Mouse (Mus musculus): ENCODE measurements around the gene Rab3c.

Rab3c gene

DNA sequence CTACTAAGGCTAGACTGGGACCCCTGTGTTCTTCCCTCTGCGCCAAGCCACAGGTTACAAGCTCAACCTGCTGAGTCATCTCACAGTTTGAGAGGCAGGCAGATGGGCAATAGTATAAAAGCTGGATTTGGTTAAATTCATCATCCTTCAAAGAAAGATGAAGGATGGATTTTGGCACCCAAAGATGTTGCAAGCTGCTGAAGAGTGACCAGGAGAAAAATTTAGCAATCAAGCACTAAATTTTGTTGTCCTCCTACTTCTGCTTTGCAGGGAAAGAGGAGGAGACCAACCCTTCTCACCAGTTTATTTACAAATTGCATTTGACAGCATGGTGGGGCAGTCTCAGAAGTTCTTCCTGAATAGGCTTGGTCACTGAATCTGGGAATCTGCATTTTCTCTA, 90.8 kb downstream of the Rab3c start:
- DNase-seq (ENCODE audit: low spot score), result no peak

DNA sequence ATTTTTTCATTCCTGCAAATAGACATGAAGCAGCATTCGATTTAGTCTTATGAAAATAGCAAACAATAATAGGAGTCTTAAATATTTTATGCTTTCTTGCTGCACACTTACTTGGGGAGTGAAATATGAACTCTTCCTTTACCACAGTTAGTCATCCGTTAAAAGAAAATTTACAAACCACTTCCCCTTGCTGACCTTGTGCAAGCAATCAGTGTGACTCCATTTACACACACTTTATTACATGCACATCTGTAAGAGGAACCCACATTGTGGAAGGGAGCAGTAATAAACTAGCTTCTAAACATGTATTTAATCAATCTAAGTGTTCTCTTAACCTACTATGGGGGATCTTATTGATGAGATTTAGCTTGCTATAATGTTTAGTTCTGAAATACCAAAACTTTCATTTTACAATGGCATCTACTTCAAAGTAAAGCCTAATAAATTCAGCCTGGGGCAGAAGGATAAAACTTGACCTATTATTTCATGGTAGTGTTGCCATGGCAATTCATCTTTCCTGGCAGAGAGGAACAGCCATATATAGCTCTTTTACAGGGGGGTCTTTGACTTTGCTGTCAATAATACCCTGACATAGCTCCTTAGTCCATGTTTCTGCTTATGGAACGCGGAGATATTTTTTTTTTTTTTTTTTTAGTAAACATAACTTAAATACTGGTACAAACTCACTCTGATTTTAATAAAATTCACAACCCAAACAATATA, 95.7 kb downstream of the Rab3c start:
- DNase-seq (ENCODE audit: low spot score), result peak; percentile 4

DNA sequence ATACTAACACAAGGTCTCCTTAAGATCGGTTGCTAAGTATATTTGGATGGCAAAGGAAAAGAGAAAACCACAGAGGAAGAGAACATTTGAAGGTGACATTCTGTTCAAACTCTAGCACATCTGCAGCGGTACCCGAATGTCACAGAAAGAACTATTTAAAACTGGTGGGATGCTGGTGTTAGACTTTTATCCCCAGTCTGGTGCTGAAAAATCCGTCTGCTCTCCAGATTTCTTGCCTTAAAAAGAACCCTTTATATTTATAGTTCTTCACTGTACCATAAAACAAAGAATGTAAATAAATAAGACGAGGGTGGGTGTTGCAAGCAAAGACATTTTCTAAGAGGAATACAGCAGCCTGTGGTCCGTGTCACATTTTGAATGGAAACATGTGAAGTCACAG, 105.1 kb downstream of the Rab3c start:
- DNase-seq (ENCODE audit: low spot score), result no peak

DNA sequence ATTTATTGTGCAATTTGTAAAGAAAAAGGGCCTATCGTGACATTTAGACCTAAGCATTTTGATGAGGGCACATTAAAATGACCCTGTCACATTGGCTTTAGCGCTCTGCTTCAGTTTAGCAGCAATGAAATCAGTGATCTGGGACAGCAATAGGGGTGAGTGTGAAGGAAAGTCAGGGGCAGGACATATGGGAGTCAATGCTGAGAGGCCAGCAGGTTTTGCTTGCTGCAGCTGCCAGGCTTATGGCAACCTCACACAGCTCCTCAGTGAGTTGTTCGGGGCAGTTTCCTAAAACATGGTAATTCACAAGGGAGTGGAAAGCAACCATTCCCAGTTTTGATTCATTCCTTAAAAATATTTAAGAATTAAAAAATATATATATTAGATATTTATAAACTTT, 111.1 kb downstream of the Rab3c start:
- DNase-seq (ENCODE audit: low spot score), result no peak

DNA sequence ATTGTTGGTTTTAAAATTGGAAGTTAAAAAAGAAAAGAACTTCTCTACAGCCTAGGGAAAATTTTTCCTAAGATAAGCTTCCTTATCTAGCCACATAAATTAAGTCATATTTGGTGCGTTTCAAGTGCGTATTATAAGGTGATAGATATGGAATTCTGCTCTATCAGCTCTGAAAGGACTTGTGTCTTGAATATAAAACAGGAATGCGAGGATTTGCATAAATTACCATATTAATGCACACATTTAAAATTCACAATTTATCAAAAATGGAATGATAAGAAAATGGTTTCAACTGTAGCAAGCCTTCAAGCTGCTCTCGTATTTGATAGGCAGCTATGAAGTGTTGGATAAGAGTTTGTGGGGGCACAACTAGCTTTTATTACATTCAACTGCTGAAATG, 111.6 kb downstream of the Rab3c start:
- no peak for DNase-seq (ENCODE audit: low spot score)

DNA sequence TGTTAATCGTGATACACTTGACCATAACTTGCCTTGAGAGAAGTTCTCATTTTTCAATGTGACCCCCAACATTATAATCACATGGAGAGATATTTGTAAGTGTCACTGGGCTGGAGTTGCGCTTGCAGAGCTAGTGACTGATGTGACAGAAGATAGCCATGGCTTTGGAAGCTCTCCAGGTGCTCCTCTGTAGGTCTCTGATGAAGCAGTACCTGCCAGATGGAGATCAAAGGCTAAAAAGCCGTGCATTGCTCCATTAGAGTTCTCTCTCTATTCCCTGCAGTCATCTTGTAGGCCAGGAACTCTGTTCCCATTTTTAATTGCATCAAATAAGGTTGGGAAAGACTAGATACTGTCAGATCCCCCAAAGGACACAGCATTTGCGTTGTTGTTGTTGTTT, 112.2 kb downstream of the Rab3c start:
- DNase-seq (ENCODE audit: low spot score), result no peak

DNA sequence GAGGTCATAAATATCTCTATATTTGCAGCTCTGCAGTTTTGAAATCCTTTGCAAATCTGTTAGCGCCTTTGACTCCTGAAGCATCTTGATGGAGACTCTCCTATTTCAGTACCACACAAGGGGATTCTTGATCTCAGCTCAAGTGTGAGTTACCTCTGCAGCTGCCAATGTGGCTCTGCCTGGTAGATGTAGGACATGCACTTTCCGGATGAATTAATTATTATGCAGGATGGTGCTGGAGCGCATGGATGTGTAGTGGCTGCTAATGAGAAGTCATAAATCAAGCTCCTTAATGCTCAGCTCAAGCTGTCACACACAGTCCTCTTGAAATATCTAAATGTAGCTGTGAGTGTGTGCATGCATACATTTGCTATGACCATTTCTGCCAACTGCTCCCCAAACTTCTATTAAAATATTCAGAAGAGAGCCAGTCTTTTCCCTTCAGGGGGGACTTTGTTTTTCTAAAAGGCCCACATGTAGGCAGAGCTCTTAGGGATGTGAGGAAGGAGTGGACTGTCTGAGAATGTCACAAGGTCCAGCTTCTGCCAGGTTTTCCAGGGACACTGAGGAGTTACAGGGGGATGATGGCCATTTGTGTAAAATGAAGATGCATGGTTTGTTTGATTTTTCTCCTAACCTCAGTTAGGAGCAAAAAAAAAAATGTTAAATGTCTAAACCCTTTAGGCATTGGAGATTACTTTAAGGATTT, 114.0 kb downstream of the Rab3c start:
- no peak for DNase-seq (ENCODE audit: low spot score)

DNA sequence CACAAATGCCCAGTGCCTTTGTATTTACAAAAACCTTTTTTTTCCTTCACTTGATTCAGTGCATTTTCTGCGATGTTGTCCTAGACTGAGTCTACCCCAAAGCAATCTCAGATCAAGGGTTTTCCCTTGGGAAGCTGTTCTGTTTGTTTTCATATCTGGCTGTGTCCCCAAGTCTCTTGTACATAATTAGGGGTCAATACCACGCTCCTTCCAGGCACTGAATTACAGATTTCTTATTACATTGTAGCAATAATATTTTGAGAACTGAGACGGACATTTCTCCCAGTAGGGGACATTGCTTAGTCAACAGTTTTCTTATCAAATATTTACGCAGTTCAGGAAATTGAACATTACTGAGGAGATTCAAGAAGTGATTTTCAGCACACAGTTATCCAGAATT, 120.8 kb downstream of the Rab3c start:
- DNase-seq (ENCODE audit: low spot score), result no peak

DNA sequence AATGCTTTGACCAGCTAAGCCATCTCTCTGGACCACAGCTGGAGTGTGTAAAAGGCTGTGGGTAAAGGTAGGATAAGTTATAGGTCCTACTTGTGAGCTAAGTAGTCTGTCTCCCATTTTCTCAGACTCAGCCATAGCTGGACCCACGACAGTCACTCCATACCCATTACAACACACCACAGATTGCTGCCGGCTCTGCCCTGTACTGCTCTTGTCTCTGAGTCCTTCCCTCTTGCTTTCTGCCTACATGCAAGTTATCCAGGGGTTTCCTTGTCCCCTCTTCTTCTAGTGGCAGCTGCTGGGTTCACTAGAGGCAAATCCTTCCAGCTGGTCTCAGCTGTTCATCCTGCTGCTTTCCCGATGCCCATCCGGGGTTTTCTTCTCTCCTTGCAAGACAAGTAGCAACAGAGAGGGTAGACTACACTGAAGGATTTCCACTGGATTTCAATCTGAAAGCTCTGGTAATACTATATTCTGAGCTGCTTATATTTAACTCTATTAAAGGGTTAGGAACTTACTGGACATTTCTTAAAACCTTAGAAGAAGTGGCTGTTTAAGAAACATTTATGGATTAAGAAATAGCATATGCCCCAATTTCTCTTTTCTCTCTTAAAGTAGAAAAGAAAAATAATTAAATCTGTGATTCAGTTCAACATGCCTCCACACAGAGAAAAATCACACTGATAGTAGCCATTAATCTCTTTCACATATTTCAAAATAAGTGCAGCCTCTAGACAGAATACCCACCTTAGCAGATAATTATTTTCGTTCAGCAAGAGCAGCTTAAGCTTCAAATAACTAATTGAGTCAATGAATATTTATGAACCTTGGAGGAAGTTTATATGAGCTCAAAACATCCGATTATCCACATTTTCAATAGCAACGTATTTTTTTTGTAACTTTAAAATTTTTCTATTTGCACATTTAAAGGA, 121.9 kb downstream of the Rab3c start:
- no peak for DNase-seq (ENCODE audit: low spot score)

DNA sequence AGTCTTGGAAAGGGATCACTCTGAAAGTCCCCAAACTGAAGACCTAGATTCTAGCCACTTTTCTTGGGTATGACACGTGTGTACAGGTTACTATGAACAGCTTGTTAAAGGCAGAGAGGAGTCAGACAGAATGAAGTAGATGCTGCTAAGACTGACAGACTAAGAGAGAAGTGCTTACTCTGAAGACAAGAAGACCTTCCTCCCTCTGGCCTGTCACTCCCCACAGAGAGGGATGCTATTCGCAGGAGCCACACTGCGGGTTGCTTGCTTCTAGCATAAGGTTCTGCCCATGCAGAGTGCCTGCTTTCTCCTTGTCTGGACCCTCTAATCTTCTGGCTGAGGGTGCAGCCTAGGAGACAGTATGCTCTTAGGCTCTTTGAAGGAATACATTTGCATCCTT, 135.3 kb downstream of the Rab3c start:
- no peak for DNase-seq (ENCODE audit: low spot score)

DNA sequence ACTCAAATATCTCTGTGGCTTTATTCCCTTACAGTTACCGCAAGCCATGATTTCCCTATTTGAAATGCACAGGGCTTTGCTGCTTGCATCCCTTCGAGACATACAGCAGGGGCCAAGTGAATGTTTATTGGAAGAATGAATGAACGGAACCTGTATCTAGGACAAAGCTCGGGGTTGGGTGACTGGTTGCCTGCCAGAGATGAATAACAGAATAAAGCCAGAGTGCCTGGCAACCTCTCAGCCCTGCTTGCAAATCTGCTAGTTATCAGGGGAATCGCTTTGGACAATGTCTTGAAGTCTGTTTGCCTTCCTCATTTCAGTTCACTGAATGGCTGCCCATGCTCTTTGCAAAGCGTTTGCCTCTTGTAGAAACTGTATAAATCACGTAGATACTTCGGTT, 135.8 kb downstream of the Rab3c start:
- no peak for DNase-seq (ENCODE audit: low spot score)

DNA sequence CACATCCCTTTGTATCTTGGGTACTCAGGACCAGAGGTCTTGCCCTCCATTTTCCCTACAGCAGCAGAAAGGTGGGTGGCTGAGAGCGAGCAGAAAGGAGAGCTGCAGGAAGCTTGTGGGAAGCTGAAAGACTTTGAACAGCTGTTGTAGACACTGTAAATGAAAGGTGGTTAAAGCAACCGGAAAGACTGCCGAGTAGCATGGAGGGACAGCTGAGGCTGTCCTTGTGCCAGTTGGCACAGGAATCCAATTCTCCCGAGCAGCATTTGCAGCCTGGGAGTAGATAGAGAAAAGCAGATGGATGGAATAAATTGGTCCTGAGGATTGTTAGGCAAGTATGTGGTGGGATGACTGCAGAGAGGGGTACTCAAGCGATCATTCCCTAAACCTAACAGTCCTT, 141.5 kb downstream of the Rab3c start:
- DNase-seq (ENCODE audit: low spot score), result no peak

DNA sequence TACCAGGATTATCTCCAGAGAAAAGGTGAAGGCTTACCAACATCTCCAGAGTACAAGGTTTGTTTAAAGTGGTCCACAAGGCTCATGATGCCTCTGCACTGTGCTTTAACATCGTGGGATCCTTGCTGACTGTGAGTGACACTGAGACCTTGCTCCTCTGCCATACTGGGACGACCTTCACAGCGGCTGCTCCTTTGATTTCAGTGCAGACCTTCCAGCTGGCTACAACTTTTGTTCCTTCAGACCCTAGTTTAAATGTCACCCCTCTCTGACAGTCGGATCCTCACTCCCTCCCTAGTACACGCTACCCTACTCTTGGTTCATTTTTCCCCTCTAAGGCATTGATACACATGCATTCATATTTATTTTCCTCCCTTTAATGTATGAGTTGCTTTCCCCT, 142.2 kb downstream of the Rab3c start:
- DNase-seq (ENCODE audit: low spot score), result no peak

DNA sequence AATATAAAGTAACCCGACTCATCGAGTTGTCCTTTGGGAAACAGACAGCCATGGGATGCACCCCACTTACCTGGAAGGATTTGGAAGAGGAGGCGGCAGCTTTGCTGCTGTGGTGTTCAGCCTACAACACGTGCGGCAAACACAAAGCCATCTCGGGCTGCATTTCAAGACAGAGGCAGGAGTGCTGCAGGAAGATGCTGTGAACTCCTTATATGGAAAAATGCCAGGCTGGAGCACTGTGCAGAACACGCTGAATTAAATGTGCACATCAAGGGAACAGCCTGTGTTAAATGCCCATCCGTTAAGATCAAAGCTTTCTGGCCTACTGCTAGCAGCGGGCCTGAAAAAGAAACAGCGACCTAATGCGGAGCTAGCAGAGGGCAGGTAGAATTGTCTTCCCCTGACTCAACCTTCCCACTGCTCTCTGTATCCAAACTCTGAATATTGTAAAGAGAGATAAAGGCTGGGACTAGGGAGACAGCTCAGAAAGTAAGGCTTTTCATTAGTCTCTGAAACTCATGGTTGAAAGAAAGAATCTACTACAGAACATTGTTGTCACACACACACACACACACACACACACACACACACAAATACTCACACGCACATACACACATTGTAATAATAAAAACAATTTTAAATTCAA, 153.1 kb downstream of the Rab3c start:
- DNase-seq (ENCODE audit: low spot score), result no peak

DNA sequence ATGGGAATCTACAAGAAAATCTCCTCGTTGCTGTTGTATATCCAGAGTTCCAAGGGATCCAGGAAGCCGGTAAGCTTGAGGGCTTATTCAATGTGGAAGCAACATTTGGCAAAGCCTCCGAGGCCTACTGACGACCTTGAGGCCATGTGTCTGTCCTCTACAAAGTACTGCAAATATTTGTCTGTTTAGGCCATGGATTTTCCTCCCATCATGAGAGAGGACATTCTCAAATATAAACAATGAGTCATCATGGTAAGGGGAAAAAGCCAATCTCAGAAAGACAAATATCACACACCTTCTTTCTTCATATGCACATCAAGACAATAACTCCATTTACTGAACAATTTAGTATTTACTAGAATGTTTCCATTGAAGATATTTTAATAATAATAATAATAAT, 158.0 kb downstream of the Rab3c start:
- DNase-seq (ENCODE audit: low spot score), result no peak

DNA sequence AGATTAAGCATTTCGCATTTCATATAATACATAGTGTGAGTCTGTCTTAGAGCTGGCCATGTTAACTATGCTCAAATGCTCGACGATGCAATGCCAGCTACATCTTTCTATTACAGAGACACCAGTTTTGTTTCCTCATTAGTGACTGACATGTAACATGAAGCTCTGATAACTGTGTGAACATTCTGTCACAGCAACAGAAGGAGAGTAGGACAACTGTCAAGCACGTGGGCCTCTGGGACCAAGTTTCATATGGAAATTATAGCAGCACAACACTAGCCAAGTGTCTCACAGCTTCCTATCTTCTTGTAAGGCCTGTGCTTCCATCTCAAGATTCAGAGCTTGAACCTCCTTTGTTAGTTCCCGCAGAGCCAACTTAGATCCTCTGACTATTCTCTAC, 163.9 kb downstream of the Rab3c start:
- no peak for DNase-seq (ENCODE audit: low spot score)

DNA sequence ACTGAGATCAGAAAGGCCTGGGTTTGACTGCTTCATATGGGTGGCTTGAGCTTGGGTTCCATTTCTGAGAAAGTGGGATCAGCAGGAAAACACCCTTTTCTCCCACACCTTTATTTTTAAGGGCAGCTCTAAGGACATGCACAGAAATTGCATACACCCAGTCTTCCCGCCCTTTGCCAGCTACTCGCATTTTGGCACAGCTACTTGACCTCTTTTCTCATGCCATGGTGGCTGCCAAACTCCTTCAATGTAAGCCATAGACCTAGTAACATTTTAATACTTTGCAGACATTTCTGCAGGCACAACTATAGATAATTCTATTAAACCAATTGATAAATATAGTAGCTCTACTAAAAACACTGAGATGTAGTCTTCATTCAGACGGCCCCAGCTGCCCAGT, 164.5 kb downstream of the Rab3c start:
- DNase-seq (ENCODE audit: low spot score), result no peak

DNA sequence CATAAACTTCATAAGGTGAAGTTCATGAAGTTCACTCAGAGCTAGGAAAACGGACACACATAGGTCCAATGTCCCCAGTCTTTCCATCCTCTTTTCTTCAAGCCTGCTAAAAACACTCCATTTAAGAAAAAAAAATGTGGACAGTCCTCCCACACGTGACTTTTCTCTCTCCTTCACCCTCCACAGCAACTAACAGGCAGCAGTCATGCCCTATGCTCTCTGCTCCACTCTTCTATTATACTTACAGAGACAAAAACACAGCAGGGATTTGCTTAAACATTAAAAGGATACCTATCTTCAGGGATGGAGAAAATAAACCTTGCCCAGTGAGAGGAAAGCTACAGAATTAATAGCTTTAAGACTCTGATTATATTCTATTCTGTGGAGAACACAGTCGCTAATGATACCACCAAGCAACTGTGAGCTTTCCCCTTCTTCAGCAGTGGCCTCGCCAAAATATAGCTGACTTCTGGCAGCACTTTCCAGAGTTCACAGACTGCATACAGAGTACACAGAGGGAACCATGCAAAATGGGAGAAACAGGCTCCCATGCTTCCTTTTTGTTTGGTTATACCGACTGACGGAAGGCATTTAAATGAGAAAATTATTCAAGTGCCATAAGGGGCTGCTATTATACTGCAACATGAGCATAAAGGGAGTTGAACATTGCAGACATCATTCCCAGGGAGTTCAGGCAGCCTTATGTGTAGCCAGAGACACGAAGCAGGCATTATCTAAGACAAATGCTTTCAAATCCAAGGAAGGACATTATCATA, 165.7 kb downstream of the Rab3c start:
- no peak for DNase-seq (ENCODE audit: low spot score)

DNA sequence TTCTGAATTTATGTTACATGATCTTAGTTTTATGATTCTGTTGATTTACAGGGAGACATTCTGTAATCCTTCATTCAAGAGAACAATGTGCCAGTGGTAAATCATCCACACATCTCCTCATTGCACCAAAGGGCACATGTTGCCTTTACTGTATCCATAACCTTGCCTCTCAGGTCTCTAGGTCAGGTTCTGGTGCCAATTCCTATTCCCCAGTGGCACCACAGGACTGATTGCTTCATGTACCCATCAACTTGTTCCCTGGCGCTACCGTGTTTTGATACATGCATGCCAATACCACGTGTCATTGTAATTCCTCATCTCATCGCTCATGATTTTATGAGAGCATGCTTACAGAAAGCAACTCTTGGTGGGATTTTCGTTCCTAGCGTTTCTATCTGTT, 167.1 kb downstream of the Rab3c start:
- no peak for DNase-seq (ENCODE audit: low spot score)

DNA sequence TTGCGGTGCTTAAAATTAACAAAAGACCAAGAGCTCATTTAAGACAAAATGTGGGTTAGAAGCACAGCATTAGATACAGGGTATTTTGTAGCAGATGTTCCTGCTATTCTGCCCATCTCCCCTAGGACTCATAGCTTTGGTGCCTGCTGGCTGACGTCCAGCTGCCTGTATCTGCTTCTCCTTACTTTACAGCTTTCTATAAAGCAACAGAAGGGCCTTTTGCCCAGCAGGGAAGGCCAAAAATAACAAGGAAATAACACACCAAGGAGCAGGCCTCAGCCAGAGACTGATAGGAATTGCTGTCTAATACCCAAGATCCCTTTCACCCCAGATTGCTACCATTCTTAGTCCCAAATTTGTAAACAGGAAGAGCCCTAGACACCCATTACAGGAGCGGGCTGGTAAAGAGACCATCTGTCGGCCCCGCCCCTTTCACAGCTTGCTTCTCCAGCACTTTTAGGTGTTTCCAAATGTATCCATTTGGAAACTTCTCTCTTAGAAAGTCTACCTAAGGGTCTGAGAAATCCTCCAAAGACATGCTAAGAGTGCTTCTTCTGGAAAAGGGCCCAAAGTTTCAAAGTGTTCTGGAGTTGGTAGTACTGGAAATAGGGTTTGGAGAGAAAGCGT, 183.3 kb downstream of the Rab3c start:
- no peak for DNase-seq (ENCODE audit: low spot score)

DNA sequence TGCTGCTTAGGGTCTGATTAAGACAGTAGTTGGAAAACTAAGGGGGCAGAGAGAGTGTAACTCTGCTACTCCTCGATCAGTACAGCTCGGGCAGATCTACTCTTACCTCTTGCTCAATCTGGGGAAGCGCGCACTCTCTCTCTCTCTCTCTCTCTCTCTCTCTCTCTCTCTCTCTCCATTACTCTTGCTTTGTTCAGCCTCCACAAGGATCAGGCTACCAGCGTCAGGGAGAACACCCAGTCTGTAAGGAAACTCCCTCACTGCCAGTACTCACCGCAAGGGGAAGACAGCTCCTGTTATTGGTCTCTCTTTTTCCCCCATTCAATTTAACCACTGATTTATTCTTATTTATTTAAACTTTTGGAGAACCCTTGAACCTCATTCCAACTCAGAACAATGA, 185.8 kb downstream of the Rab3c start:
- DNase-seq (ENCODE audit: low spot score), result no peak

Data from lung, postnatal 25 days (tissue).